Mouse (Mus musculus): ENCODE results near the gene Xpo6. TPM values are rescaled to one million over a fixed set of nuclear protein-coding genes. Genes with fewer than 3 reads are reported as not detected.

Xpo6 gene
- polyA plus RNA-seq, 1 experiment from 2014 or later = 75.4 TPM

GRCm38 (mm10) chr7:126230357-126231148 is 30.3 kb upstream of the Xpo6 start:
- Histone ChIP-seq H3K4me2 (replicated peaks) (no peak overlapping the region), H3K9me3 (no peaks in the 10 kb centered on the region), H3K36me3 (no peaks in the 10 kb centered on the region), H3K4me1 (no peaks in the 10 kb centered on the region), H3K27me3 (replicated peaks) (no peaks in the 10 kb centered on the region), H3K9ac (no peak overlapping the region), H3K27ac (no peak overlapping the region), H3K4me3 (no peak overlapping the region)
- WGBS = 66% methylated on average over 8 of the region's 8 CpGs
- ATAC-seq (ENCODE audit: low FRiP score, low read depth) = no peak

GRCm38 (mm10) chr7:126226136-126226535 is 25.8 kb upstream of the Xpo6 start:
- no peak overlapping the region for H3K4me2 ChIP-seq (replicated peaks)
- no peak overlapping the region for H3K27ac ChIP-seq
- H3K9me3 ChIP-seq = no peaks in the 10 kb centered on the region
- H3K27me3 ChIP-seq (replicated peaks) = no peaks in the 10 kb centered on the region
- no peaks in the 10 kb centered on the region for H3K4me1 ChIP-seq
- H3K36me3 ChIP-seq = no peaks in the 10 kb centered on the region
- H3K9ac ChIP-seq = no peak overlapping the region
- no peak for ATAC-seq (ENCODE audit: low FRiP score, low read depth)
- H3K4me3 ChIP-seq = no peak overlapping the region
- WGBS = 26% methylated on average over 5 of the region's 5 CpGs

- no peaks in the 10 kb centered on the region for H3K4me1 ChIP-seq
- no peak overlapping the region for H3K4me3 ChIP-seq
- no peak overlapping the region for H3K9ac ChIP-seq
- 65% methylated on average over 3 of the region's 3 CpGs for WGBS
- H3K36me3 ChIP-seq = no peaks in the 10 kb centered on the region
- H3K27me3 ChIP-seq (replicated peaks) = no peaks in the 10 kb centered on the region
- H3K9me3 ChIP-seq = no peaks in the 10 kb centered on the region
- ATAC-seq (ENCODE audit: low FRiP score, low read depth) = no peak
- no peak overlapping the region for H3K4me2 ChIP-seq (replicated peaks)
- no peak overlapping the region for H3K27ac ChIP-seq
Observed at GRCm38 (mm10) chr7:126222753-126223152, 22.5 kb upstream of the Xpo6 start.

- Histone ChIP-seq H3K4me2 (replicated peaks) (no peak overlapping the region), H3K9me3 (no peaks in the 10 kb centered on the region), H3K4me3 (no peak overlapping the region), H3K36me3 (no peaks in the 10 kb centered on the region), H3K27me3 (replicated peaks) (no peaks in the 10 kb centered on the region), H3K27ac (no peak overlapping the region), H3K4me1 (no peaks in the 10 kb centered on the region), H3K9ac (no peak overlapping the region)
- 22% methylated on average over 1 of the region's 1 CpGs for WGBS
- no peak for ATAC-seq (ENCODE audit: low FRiP score, low read depth)
Observed at GRCm38 (mm10) chr7:126220611-126221010, 20.3 kb upstream of the Xpo6 start.

- Histone ChIP-seq H3K4me1 (no peaks in the 10 kb centered on the region), H3K4me3 (no peak overlapping the region), H3K27me3 (replicated peaks) (no peaks in the 10 kb centered on the region), H3K36me3 (no peaks in the 10 kb centered on the region), H3K9me3 (no peaks in the 10 kb centered on the region), H3K27ac (no peak overlapping the region), H3K4me2 (replicated peaks) (no peak overlapping the region), H3K9ac (no peak overlapping the region)
- ATAC-seq (ENCODE audit: low FRiP score, low read depth) = no peak
- 83% methylated on average over 1 of the region's 1 CpGs for WGBS
Observed at GRCm38 (mm10) chr7:126218311-126218710, 18.0 kb upstream of the Xpo6 start.

- ATAC-seq (ENCODE audit: low FRiP score, low read depth) = no peak
- no peaks in the 10 kb centered on the region for H3K4me1 ChIP-seq
- 39% methylated on average over 1 of the region's 1 CpGs for WGBS
- H3K4me3 ChIP-seq = no peak overlapping the region
- H3K9me3 ChIP-seq = no peaks in the 10 kb centered on the region
- H3K4me2 ChIP-seq (replicated peaks) = no peak overlapping the region
- H3K9ac ChIP-seq = no peak overlapping the region
- H3K27ac ChIP-seq = no peak overlapping the region
- H3K36me3 ChIP-seq = no peaks in the 10 kb centered on the region
- no peaks in the 10 kb centered on the region for H3K27me3 ChIP-seq (replicated peaks)
Observed at GRCm38 (mm10) chr7:126216867-126217266, 16.6 kb upstream of the Xpo6 start.

- no peaks in the 10 kb centered on the region for H3K4me1 ChIP-seq
- WGBS = 86% methylated on average over 5 of the region's 5 CpGs
- H3K4me3 ChIP-seq = no peak overlapping the region
- no peak overlapping the region for H3K9ac ChIP-seq
- no peak for ATAC-seq (ENCODE audit: low FRiP score, low read depth)
- no peaks in the 10 kb centered on the region for H3K27me3 ChIP-seq (replicated peaks)
- H3K27ac ChIP-seq = no peak overlapping the region
- H3K36me3 ChIP-seq = no peaks in the 10 kb centered on the region
- H3K4me2 ChIP-seq (replicated peaks) = no peak overlapping the region
- H3K9me3 ChIP-seq = no peaks in the 10 kb centered on the region
Observed at GRCm38 (mm10) chr7:126210856-126211255, 10.6 kb upstream of the Xpo6 start.

GRCm38 (mm10) chr7:126200997-126201345 is 670 bp upstream of the Xpo6 start:
- no peak overlapping the region for H3K27ac ChIP-seq
- ATAC-seq (ENCODE audit: low FRiP score, low read depth) = no peak

GRCm38 (mm10) chr7:126199691-126200102 is 604 bp downstream of the Xpo6 start:
- H3K4me3 ChIP-seq = peak overlapping the region; percentile 98
- peak overlapping the region; percentile 85 for H3K4me2 ChIP-seq (replicated peaks)
- H3K9ac ChIP-seq = peak overlapping the region; percentile 97
- no peaks in the 10 kb centered on the region for H3K9me3 ChIP-seq
- H3K27ac ChIP-seq = peak overlapping the region; percentile 84
- peaks cover 15% of the 10 kb centered on the region for H3K4me1 ChIP-seq
- under 1% methylated on average over 27 of the region's 27 CpGs for WGBS
- ATAC-seq (ENCODE audit: low FRiP score, low read depth) = peak; percentile 78
- H3K36me3 ChIP-seq = no peaks in the 10 kb centered on the region
- no peaks in the 10 kb centered on the region for H3K27me3 ChIP-seq (replicated peaks)

More at GRCm38 (mm10) chr7:126200997-126201345, 670 bp upstream of the Xpo6 start:
- H3K9me3 ChIP-seq = no peaks in the 10 kb centered on the region
- H3K27me3 ChIP-seq (replicated peaks) = no peaks in the 10 kb centered on the region
- no peaks in the 10 kb centered on the region for H3K36me3 ChIP-seq
- WGBS = 97% methylated on average over 4 of the region's 4 CpGs
- peak overlapping the region; percentile 85 for H3K4me2 ChIP-seq (replicated peaks)
- H3K4me1 ChIP-seq = peaks cover 15% of the 10 kb centered on the region
- no peak overlapping the region; the same call in 1 of the 2 replicates for H3K4me3 ChIP-seq
- no peak overlapping the region for H3K9ac ChIP-seq

GRCm38 (mm10) chr7:126198926-126199325 is 1.4 kb downstream of the Xpo6 start:
- H3K27me3 ChIP-seq (replicated peaks) = no peaks in the 10 kb centered on the region
- H3K9ac ChIP-seq = peak overlapping the region; percentile 97
- no peaks in the 10 kb centered on the region for H3K36me3 ChIP-seq
- H3K4me3 ChIP-seq = peak overlapping the region; percentile 98
- H3K4me2 ChIP-seq (replicated peaks) = peak overlapping the region; percentile 85
- H3K4me1 ChIP-seq = peaks cover 15% of the 10 kb centered on the region
- H3K27ac ChIP-seq = no peak overlapping the region
- no peaks in the 10 kb centered on the region for H3K9me3 ChIP-seq
- ATAC-seq (ENCODE audit: low FRiP score, low read depth) = no peak
- WGBS = 22% methylated on average over 1 of the region's 1 CpGs

GRCm38 (mm10) chr7:126194175-126194574 is 6.1 kb downstream of the Xpo6 start:
- peaks cover 13% of the 10 kb centered on the region for H3K4me1 ChIP-seq
- no peak overlapping the region for H3K27ac ChIP-seq
- H3K36me3 ChIP-seq = no peaks in the 10 kb centered on the region
- H3K27me3 ChIP-seq (replicated peaks) = no peaks in the 10 kb centered on the region
- no peak for ATAC-seq (ENCODE audit: low FRiP score, low read depth)
- WGBS = 93% methylated on average over 1 of the region's 1 CpGs
- no peak overlapping the region for H3K4me3 ChIP-seq
- no peaks in the 10 kb centered on the region for H3K9me3 ChIP-seq
- H3K4me2 ChIP-seq (replicated peaks) = no peak overlapping the region
- no peak overlapping the region for H3K9ac ChIP-seq

GRCm38 (mm10) chr7:126191471-126191870 is 8.8 kb downstream of the Xpo6 start:
- Histone ChIP-seq H3K9ac (no peak overlapping the region), H3K9me3 (no peaks in the 10 kb centered on the region), H3K4me1 (no peaks in the 10 kb centered on the region), H3K4me3 (no peak overlapping the region), H3K27me3 (replicated peaks) (no peaks in the 10 kb centered on the region), H3K36me3 (no peaks in the 10 kb centered on the region), H3K27ac (no peak overlapping the region), H3K4me2 (replicated peaks) (no peak overlapping the region)
- WGBS = 97% methylated on average over 1 of the region's 1 CpGs
- no peak for ATAC-seq (ENCODE audit: low FRiP score, low read depth)

- no peaks in the 10 kb centered on the region for H3K36me3 ChIP-seq
- WGBS = 96% methylated on average over 1 of the region's 1 CpGs
- H3K9ac ChIP-seq = no peak overlapping the region
Observed at GRCm38 (mm10) chr7:126189517-126189916, 10.8 kb downstream of the Xpo6 start.

More at GRCm38 (mm10) chr7:126189517-126189916, 10.8 kb downstream of the Xpo6 start:
- Histone ChIP-seq H3K4me2 (replicated peaks) (no peak overlapping the region), H3K9me3 (no peaks in the 10 kb centered on the region), H3K27me3 (replicated peaks) (no peaks in the 10 kb centered on the region), H3K4me3 (no peak overlapping the region), H3K4me1 (no peaks in the 10 kb centered on the region), H3K27ac (no peak overlapping the region)
- no peak for ATAC-seq (ENCODE audit: low FRiP score, low read depth)

Measured in neural tube, embryonic 12.5 days (tissue).